In the genomic region with DNA sequence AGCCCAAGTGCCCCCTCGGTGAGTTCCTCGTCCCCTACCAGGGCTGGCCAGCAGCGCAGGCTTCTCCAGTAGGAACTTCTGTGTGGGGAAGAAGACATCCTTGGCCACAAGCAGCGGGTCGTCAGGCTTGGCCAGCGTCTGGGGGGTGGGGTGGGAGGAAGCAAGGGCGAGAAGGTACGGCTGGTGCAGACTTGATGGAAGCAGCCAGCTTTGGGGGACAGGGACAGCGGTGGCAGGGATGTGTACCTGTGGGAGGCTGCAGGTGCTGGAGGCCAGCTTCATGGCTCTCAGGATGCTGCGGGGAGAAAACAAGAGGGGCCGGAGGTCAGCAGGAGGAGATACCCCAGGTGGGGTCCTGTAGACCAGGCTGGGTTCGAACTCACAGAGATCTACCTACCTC, we compare ENCODE assay signal across 12 mouse cellular contexts.
"Had no signal": no experiment of that assay in that cellular context is flagged by ENCODE, and none has a peak within 500 bp of the region (broad histone marks: within the 10 kb centered on the region; RNA-seq: fewer than 3 reads in every experiment).

No protein-coding gene starts in this region.

- DNase-seq: retina, postnatal 1 day; right cerebral cortex, adult 18-20 months; right cerebral cortex, postnatal 14 days; right cerebral cortex, postnatal 25 days; right cerebral cortex, postnatal 4 days; spleen, adult 18-20 months; thymus, adult 18-20 months; thymus, adult 2 months; thymus, postnatal 14 days; thymus, postnatal 25 days; thymus, postnatal 36 days; thymus, postnatal 4 days had no signal
